Mouse (Mus musculus): ENCODE results near the gene Zfp386.

Zfp386 gene

GRCm38 (mm10) chr12:116094765-116095555, 47.4 kb downstream of the Zfp386 start:
- DNase-seq = no peak

DNA sequence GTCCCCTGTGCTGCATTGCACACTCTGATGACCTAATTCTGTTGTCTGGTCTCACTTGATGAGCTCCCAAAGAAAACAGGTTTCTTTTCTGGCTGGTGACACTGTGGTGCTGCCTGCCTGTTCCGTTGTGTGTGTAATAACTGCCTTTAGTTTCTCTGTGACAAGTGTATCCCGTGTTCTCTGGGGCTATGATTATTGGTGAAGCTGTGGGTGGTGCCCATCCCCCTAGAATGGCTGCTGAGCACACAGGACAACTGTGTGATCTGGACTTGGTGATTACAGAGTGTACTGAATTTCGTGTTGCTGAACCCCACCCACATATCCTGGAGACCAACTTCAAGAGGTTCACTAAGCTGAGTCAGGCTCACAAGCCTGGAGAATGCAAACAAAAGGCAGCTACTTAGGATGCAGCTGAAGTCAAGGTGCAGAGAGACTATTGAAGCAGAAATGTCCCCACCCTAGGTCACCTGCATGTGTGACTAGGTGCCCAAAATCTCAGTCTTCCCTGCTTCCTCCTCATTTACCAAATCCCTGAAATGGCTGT, 48.9 kb downstream of the Zfp386 start:
- no peak for DNase-seq

DNA sequence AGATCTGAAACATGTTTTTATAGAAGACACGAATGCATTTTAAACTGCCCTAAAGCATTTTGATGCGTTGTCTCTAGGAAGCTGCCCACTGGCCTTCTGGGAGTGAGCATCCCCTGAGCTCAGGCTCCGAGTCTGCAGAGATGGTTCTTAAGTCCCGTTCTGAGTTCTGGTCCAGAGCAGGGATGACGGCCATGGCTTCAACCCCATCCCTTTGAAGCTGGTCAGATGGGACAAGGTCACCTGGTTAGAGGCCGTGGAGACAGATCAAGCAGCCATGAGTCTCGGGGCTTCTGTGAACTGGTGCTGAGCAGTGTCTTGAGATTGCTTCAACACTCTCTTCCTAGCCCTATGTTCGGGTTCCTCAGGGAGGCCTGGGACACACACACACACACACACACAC, 49.6 kb downstream of the Zfp386 start:
- no peak for DNase-seq

- DNase-seq = no peak
These were observed 54.4 kb downstream of the Zfp386 start for GRCm38 (mm10) chr12:116101945-116102344.

DNA sequence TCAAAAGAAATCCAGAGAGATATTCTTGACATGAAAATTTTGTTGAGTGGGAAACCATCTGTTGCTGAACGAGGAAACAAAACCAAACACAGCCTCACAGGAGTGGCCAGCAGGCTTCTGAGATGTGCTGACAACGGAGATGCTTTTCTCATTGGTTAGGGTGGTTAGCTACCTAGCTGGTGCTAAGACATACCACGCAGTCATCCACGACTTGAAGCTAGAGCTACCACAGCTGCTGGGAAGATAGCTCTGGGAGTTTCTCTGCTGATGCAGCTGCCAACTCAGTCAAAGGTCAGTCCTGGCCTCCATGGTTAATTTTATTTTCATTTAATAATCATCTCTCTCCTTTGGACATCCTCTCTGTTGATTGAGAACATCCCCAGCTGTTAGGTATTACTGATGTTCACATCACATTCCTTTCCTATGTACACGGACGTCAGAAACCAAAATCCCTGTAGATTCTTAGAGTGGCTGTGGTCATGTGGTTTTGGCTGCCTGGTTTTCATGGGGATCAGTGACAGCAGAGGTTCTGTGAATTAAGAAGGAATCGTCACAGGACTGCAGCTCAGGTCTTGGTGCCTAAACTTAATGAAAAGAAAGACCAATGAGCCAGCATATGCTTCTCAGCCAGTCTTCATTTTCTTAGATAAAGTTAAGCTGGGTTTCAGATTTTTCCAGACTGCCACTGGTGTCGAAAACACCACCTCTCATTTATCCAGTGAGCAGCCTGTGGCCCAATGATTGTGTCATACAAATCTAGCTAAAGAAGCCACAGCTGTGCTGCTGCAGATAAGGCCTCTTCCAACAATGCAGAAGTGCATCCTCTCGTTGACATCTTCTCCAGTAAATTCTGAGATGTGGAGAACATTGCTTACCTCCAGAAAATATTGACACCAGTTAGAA, 62.2 kb downstream of the Zfp386 start:
- DNase-seq = peak; percentile 62

GRCm38 (mm10) chr12:116111007-116111694, 63.6 kb downstream of the Zfp386 start:
- DNase-seq = peak; percentile 28

Data from lung, postnatal 10 days (tissue).